Mouse (Mus musculus) Patski (cell line): Measurements from ENCODE around the gene Psmd8. TPM values are rescaled to one million over a fixed set of nuclear protein-coding genes. Genes with fewer than 3 reads are reported as not detected.
A peak's percentile ranks its signal among the peaks of the same experiment; 100 is the strongest.

Experiments used
- ATAC-seq: fragments of 100-300 bp; one replicate; pipeline ENCODE4 v1.8.0; 2021
- CTCF ChIA-PET: fragments of 350-600 bp; sonication (Branson Sonifier 250); formaldehyde crosslinking; loops from one replicate; lab custom pipeline; 2022; ENCODE audit warnings: inconsistent platforms; lab: Charles Lee
- POLR2A ChIA-PET: fragments of 350-600 bp; sonication (Branson Sonifier 250); formaldehyde crosslinking; loops from one replicate; lab custom pipeline; 2022; ENCODE audit warnings: antibody characterized with exemption, inconsistent platforms; lab: Charles Lee
- DNase-seq: peaks from one replicate; pipeline ENCODE4 v3.0.0-alpha.2; 2011; ENCODE audit warnings: low read depth, low spot score
- H3K27me3 ChIP-seq: fragments of 371-371 bp; one replicate; pipeline ENCODE4 v1.5.1; 2021
- CTCF ChIP-seq: fragments of 100-300 bp; IDR thresholded peaks from one replicate; pipeline ENCODE4 v1.5.1; 2021
- in situ Hi-C: fragments of 300-500 bp; cut with MboI; formaldehyde crosslinking; loops from 3 replicates; pipeline ENCODE4 v1.11.1; 2018; ENCODE audit warnings: low pct_unique_long_range_greater_than_20kb, mixed read lengths
- polyA plus RNA-seq: library from polyadenylated mRNA; unstranded; gene quantifications from one replicate; pipeline ENCODE4 v1.2.3, GENCODE M21; 2021

Psmd8 gene
- polyA plus RNA-seq, 1 experiment from 2014 or later: 241 TPM

DNA sequence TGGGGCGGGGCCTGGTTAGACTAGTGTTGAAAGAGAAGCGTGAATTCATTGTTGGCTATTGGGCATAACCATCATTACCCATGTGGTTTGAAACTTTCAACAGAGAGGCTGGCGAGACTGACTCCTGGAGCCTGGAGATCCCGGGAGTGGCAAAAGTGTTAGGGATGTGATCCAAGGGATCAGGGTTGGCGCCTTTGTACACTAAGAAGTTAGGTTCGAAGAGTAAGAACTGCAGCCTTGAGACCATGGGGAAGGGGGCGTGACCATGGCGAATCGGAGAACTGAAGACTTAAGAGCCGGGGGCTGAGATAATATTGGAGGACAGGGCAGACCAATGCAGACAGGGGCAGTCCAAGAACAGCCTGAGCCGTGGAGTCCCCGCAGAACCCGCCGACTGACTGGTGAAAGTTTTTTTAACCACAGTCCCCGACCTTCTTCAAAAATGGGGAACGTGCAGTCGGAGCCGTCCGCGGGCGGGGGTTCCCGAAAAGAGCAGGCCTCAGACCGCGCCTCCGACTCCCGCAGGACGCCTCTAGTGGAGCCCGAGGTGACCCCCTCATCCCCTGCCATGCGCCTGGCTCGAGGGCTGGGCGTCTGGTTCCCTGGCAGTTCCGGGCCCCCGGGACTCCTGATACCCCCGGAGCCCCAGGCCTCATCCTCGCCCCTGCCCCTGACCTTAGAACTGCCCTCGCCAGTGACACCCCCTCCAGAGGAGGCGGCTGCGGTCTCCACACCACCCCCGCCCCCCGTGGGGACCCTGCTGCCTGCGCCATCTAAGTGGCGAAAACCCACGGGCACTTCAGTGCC lies 9.5 kb downstream of the Psmd8 start:
- ChIA-PET POLR2A (interaction anchor here (1.8 kb wide), 1 partner anchor 9 kb away, joined by 7 read pairs; the partner anchor contains the start of gene Psmd8), CTCF (interaction anchor here (1.0 to 1.4 kb wide), 2 partner anchors 8 to 16 kb away, joined by 3 to 9 read pairs; no protein-coding TSS in a partner anchor)
- TF ChIP-seq CTCF: no peak
- in situ Hi-C loops: no loop called here
- DNase-seq (no peak), ATAC-seq (no peak)
- H3K27me3 ChIP-seq: no peaks in the 10 kb centered on the region

DNA sequence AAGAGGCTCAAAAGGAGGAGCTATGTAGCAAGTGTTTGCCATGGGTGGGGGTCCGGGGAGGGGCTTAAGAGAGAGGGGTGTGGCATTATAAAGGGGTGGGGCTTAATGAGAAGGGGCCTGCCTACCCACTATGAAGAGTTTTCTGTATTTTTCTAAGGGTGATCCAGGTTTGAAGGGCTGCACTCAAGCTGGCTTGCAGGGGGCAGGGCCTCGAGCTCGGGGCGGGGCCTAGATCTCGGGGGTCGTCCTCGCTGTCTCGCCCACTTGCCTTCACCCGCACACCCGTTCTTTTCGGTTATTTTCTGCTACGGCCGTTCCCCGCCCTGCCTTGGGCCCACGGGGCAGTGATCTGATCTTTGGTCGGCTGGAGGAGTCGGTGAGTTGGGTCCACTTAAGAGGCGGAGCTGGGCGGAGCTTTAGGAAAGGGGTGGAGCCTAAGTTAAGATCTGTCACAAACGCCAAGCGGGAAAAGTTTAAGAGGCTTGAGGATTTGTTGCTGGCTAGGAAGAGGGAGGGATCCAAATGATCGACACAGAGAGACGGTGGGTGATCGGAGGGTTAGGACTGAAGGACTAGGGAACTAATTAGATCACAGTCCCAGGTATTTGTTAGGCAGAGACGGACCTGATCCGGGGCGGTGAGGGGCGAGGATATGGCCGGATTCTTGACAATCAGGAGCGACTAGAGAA lies 10.3 kb downstream of the Psmd8 start, which contains the start of the genes Ggn and Spred3:
Gene Ggn (plus strand): TSS at position 145 of the 689 bp plus-strand sequence.
Gene Spred3 (minus strand): TSS at position 346 of the 689 bp plus-strand sequence.
- CTCF ChIA-PET: interaction anchor here (1.0 to 1.4 kb wide), 2 partner anchors 9 to 15 kb away, joined by 3 to 9 read pairs; no protein-coding TSS in a partner anchor
- no peak for TF ChIP-seq CTCF
- POLR2A ChIA-PET: interaction anchor here (1.8 kb wide), 1 partner anchor 10 kb away, joined by 7 read pairs; the partner anchor contains the start of gene Psmd8
- no peak for DNase-seq
- no peaks in the 10 kb centered on the region for H3K27me3 ChIP-seq
- in situ Hi-C loops: no loop called here
- ATAC-seq: peak; percentile 65

DNA sequence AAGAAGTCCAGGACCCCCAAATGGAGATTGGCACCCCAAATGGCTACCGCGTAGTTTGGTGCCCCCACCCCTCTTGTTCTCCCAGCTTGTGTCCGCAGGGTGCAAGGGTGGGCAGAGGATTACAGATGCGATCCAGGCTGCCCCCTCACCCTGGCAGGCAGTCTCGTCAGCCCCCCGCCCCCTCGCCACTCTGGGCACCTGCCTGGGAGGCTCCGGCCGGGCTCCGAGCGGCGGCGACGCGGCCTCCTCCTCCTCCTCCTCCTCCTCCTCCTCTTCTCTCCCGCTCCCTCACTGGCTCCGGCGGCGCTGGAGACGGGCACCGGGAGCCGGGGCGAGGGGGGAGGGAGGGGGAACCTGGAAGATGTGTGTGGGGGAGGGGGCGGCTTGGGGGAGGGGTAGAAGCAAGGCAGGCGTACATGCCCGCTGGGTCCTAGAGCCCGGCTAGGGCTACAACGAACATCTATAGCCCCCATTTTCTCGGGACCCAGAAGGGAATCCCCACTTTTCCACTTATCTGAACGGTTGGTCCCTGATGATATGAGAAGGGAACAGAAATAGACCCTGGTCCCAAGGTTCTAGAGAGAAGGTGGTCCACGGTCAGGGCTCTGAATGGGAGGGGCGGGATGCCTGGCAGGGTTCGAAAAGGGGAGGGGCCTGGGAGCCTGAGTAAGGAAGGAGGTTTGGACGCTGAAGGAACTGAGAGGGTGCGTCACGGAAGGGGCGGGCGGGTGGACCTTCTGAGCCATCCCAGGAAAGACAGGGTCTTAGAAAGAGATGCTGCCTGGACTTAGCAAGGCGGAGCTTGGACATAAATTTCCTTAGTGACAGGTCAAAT lies 11.1 kb downstream of the Psmd8 start:
- no peaks in the 10 kb centered on the region for H3K27me3 ChIP-seq
- TF ChIP-seq CTCF: no peak
- DNase-seq (peak; percentile 71), ATAC-seq (peak; percentile 65)
- in situ Hi-C loops: no loop called here
- ChIA-PET POLR2A (interaction anchor here (1.1 to 2.5 kb wide), 3 partner anchors 11 to 116 kb away, joined by 3 to 14 read pairs (median 7); partner anchors contain the start of genes Fam98c and Psmd8), CTCF (interaction anchor here (1.0 to 1.4 kb wide), 2 partner anchors 10 to 14 kb away, joined by 3 to 9 read pairs; no protein-coding TSS in a partner anchor)

DNA sequence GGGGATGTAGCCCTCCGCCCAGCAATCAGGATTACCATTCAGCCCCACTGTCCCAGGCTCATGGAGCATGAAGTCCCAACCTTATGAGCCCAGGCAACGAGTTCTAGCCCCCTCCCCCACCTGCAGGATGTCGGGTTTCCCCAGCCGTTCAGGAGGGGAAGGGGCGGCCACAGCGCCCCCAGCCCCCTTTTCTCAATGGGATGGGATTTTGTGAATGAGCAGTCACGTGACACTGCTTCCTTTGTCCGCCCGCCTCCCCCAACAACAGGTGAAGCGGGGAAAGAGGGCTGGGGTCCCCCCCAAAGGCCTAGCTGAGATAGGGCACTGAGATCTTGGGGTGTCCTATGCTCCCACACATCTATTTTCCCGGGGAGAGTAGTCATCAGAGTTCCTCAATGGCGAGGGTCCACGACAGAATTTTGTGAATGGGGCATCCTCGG lies 11.7 kb downstream of the Psmd8 start:
- in situ Hi-C loops: no loop called here
- ChIA-PET POLR2A (interaction anchor here (0.6 to 2.5 kb wide), 5 partner anchors 11 to 358 kb away, joined by 3 to 14 read pairs (median 5); partner anchors contain the start of genes Fam98c and Psmd8), CTCF (interaction anchor here (1.1 kb wide), 1 partner anchor 42 kb away, joined by 3 read pairs; no protein-coding TSS in a partner anchor)

DNA sequence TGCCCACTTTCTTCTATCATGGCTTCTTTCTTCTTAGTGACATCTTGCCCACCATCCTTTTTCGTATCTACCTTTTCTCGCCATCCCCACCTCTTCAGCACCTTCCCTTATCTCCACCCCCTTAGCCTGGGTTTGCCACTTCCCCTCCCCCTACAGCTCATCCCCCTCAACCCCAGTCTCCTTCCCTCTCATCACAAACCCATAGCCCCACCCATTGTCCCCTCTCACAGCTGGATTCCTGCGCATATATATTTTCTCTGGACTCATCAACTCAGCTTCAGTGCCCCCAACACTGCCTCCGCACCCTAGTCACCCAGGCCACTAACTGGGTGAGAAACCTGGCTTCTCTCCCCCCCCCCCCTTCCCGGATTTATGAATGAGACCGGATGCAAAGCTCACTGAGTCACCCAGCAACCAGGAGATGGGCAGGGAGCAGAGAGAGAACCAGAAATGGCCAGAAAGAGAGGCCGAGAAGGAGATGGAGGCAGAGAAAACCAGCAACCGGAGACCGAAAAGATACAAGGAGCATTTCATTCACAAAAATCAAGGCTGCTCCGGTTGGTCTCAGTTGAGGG lies 12.3 kb downstream of the Psmd8 start:
- in situ Hi-C loops: no loop called here
- ChIA-PET CTCF (interaction anchor here (0.8 to 1.7 kb wide), 3 partner anchors 12 to 120 kb away, joined by 3 to 6 read pairs (median 3); partner anchors contain the start of gene Fam98c), POLR2A (interaction anchor here (0.6 to 2.5 kb wide), 4 partner anchors 12 to 357 kb away, joined by 3 to 14 read pairs (median 5); partner anchors contain the start of gene Fam98c)
- no peak for DNase-seq
- ATAC-seq: no peak
- no peak for TF ChIP-seq CTCF
- H3K27me3 ChIP-seq: no peaks in the 10 kb centered on the region

More for the DNA sequence above, 11.7 kb downstream of the Psmd8 start:
- ATAC-seq: no peak
- TF ChIP-seq CTCF: no peak
- no peaks in the 10 kb centered on the region for H3K27me3 ChIP-seq
- DNase-seq: no peak

DNA sequence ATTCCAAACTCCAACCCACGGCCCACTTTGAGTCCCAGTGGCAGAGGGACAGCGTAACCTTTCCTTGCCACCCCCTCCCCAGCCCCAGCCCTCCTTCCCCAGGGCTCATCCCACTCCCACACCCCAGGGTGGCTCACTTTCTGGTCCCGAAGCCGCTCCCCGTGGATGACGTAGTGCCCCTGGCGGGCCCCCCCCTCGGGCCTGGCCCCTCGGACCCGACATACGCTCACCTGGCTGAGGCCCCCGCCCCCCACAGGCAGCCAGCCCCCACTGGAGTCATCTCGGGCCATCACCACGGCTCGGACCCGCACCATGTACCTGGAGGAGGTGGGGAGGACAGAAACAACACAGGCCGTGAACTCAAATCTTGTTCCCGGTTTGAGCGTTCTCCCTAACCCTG lies 12.8 kb downstream of the Psmd8 start:
- in situ Hi-C loops: no loop called here

DNA sequence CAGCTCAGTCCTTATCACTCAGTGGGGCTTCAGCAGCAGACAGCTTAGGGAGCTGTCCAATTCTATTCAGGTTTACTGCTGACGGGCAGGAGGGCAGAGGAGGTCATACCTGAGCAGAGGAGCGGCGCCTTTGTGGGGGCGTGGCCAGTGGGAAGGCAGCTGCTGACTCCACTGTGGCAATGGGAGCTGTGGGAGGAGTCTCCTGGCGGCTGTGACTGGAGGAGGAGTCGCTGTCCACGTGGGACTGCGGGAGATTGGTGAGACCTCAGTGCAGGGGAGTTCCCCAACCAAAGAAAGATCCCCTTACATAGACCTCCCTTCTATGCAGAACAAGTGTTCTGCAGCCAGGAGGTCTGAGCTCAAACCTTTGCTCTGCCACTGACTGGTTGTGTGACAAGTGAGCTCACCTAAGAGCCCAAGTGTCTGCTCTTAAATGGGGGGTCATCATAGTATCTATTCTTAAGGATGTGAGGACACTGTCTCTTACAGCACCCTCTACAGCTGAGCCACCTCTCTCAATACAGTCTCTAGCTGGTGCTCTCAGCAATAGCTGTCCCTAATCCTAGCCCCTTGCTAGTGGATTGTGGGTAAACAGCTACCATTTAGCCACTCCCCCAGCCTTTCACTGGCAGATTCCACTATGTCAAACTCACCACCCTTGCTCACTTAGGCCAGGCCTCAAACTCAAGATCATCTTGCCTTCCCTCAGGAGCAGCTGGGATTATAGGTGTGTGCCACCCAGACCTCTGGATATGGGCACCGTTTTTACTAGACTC lies 17.6 kb downstream of the Psmd8 start:
- ChIA-PET POLR2A (no interaction called here), CTCF (interaction anchor here (1.6 kb wide), 1 partner anchor 8 kb away, joined by 4 read pairs; no protein-coding TSS in a partner anchor)
- H3K27me3 ChIP-seq: no peaks in the 10 kb centered on the region
- in situ Hi-C loops: no loop called here
- ATAC-seq (no peak), DNase-seq (no peak)
- TF ChIP-seq CTCF: no peak

More for the DNA sequence above, 12.8 kb downstream of the Psmd8 start:
- DNase-seq (no peak), ATAC-seq (no peak)
- no peak for TF ChIP-seq CTCF
- ChIA-PET CTCF (interaction anchor here (0.8 to 1.7 kb wide), 3 partner anchors 12 to 121 kb away, joined by 3 to 6 read pairs (median 3); partner anchors contain the start of gene Fam98c), POLR2A (interaction anchor here (2.5 kb wide), 1 partner anchor 12 kb away, joined by 14 read pairs; the partner anchor contains the start of gene Fam98c)
- H3K27me3 ChIP-seq: no peaks in the 10 kb centered on the region

DNA sequence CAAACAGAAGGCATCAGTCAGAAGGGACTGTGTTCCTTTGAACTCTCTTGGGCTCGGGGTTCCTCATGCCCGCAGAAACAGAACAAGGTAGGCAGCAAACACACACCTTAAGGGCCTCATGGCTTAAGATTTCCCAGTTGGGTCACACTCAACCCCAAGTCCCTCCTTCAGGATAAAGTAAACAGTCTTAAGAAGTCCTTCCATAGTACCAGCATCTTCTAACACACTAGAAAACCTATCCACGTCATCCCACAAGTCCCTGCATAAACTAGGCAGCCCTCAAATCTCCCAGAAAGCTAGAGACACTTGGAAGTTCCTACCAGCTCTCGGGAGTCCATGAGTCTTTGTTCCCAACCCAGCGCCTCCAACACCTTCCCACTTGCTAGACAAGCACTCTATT lies 18.2 kb downstream of the Psmd8 start:
- TF ChIP-seq CTCF: no peak
- no peaks in the 10 kb centered on the region for H3K27me3 ChIP-seq
- POLR2A ChIA-PET: no interaction called here
- ATAC-seq (no peak), DNase-seq (no peak)
- CTCF ChIA-PET: no interaction called here
- in situ Hi-C loops: no loop called here
